Mouse (Mus musculus) inflammation-experienced regulatory T-cells, adult 6 months (primary cell): ENCODE measurements around the gene Gm13697. TPM values are rescaled to one million over a fixed set of nuclear protein-coding genes. Genes with fewer than 3 reads are reported as not detected.

Source experiments
- ATAC-seq: one replicate; pipeline ENCODE4 v1.8.0; 2017
- polyA plus RNA-seq, 3 experiments: library from polyadenylated mRNA; unstranded; fragments of 100-300 nt; shearing (Covaris generic); gene quantifications; one replicate each; pipeline ENCODE4 v1.2.1; 2017

The Gm13697 gene
- polyA plus RNA-seq, 3 experiments from 2014 or later: not detected

GRCm38 (mm10) chr2:84035997-84036396 lies 51.5 kb downstream of the Gm13697 start:
- ATAC-seq: no peak

Other genes starting within 250 kb of the Gm13697 start
- 1 to 10 TPM in 1 of 3 experiments, under 1 TPM in 2; 0.25 to 1.0 (median 0.52) TPM for gene Fam171b, start 172.1 kb upstream of the Gm13697 start, polyA plus RNA-seq
- not detected for gene Zswim2, start 43.5 kb upstream of the Gm13697 start, polyA plus RNA-seq
- not detected for gene Gm13698, start 29.1 kb upstream of the Gm13697 start, polyA plus RNA-seq
- gene Gm13693, start 23.2 kb upstream of the Gm13697 start, polyA plus RNA-seq: not detected
- gene Gm13695, start 17.4 kb upstream of the Gm13697 start, polyA plus RNA-seq: not detected
- not detected for gene Gm13696, start 11.6 kb upstream of the Gm13697 start, polyA plus RNA-seq
- not detected for gene Gm13694, start 5.8 kb upstream of the Gm13697 start, polyA plus RNA-seq
- gene Gm13691, start 5.8 kb downstream of the Gm13697 start, polyA plus RNA-seq: not detected